ENCODE assay signal across 14 mouse cellular contexts in the genomic region with DNA sequence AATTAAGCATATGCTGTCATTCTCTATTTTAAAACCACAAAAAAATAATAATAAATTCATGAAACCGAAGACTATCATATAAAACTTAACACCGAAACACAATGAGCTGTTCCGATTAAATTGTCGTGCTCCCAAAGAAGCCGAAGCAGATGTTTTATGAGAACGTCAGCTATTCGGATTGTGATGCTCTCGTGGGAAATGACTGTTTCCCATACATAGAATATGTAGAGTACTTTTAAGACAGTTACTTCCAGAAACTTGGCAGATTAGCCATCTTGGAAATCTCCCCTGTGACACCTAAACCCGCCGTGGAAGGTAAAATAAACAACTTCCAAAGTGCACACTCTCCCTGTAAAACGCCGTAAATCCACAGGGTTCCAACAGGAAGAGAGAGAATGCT.
DNase-seq lines count a peak whose midpoint lies in the region; ATAC-seq and TF ChIP-seq lines count a peak whose summit lies in the region.
"Had no signal": no experiment of that assay in that cellular context is flagged by ENCODE, and none has a peak within 500 bp of the region (broad histone marks: within the 10 kb centered on the region; RNA-seq: fewer than 3 reads in every experiment).

No protein-coding gene starts in this region.

- no peak overlapping the region for H3K9ac ChIP-seq in heart, postnatal 0 days (replicated peaks; ENCODE audit: low read depth, low read length)
- H3K9ac ChIP-seq in lung, postnatal 0 days (replicated peaks; ENCODE audit: low read depth): no peak overlapping the region
- H3K9ac ChIP-seq in intestine, embryonic 15.5 days: no peak overlapping the region
- H3K9ac ChIP-seq in stomach, embryonic 14.5 days (replicated peaks; ENCODE audit: low read depth, low read length): no peak overlapping the region
- H3K9ac ChIP-seq: forebrain, embryonic 12.5 days; liver, embryonic 15.5 days had no signal

- no peak for ATAC-seq in heart, postnatal 0 days (ENCODE audit: insufficient read depth, low read depth)
- ATAC-seq in lung, postnatal 0 days: no peak
- ATAC-seq in intestine, embryonic 15.5 days: no peak
- no peak for ATAC-seq in stomach, embryonic 14.5 days (ENCODE audit: insufficient number of reproducible peaks, insufficient read depth, low FRiP score, low read depth)
- no peak for ATAC-seq in monocyte, adult 5-6 weeks (replicated peaks; ENCODE audit: insufficient number of reproducible peaks, low FRiP score, low TSS enrichment, poor library complexity, severe bottlenecking)
- ATAC-seq: CD4-positive, CD25-positive, alpha-beta regulatory T cell, adult 4 months had no signal

- TF ChIP-seq CTCF in heart, postnatal 0 days (IDR thresholded peaks at IDR 0.05; ENCODE audit: low read depth): no peak
- no peak for TF ChIP-seq CTCF in lung, postnatal 0 days (IDR thresholded peaks at IDR 0.05)

- intact Hi-C loops in heart, postnatal 14 days (cut with DNase I): no loop called here

- no peaks in the 10 kb centered on the region for H3K36me3 ChIP-seq in heart, postnatal 0 days (replicated peaks; ENCODE audit: control insufficient read depth, insufficient read depth, low read length)
- no peaks in the 10 kb centered on the region for H3K36me3 ChIP-seq in lung, postnatal 0 days (ENCODE audit: insufficient read depth, low read length)
- no peaks in the 10 kb centered on the region for H3K36me3 ChIP-seq in intestine, embryonic 15.5 days
- H3K36me3 ChIP-seq in stomach, embryonic 14.5 days (ENCODE audit: control insufficient read depth, insufficient read depth, low read length): no peaks in the 10 kb centered on the region
- H3K36me3 ChIP-seq: forebrain, embryonic 12.5 days; liver, embryonic 15.5 days had no signal

- WGBS in heart, postnatal 0 days: 58% methylated on average over 12 of the region's 12 CpGs
- 50% methylated on average over 12 of the region's 12 CpGs for WGBS in lung, postnatal 0 days
- WGBS in intestine, embryonic 15.5 days: 41% methylated on average over 12 of the region's 12 CpGs
- WGBS in stomach, embryonic 14.5 days: 40% methylated on average over 12 of the region's 12 CpGs

- H3K9me3 ChIP-seq in heart, postnatal 0 days (replicated peaks; ENCODE audit: control insufficient read depth, low read length): no peaks in the 10 kb centered on the region
- no peaks in the 10 kb centered on the region for H3K9me3 ChIP-seq in lung, postnatal 0 days (ENCODE audit: low read length)
- no peaks in the 10 kb centered on the region for H3K9me3 ChIP-seq in intestine, embryonic 15.5 days
- H3K9me3 ChIP-seq in stomach, embryonic 14.5 days (ENCODE audit: control insufficient read depth, low read depth, low read length): no peaks in the 10 kb centered on the region
- H3K9me3 ChIP-seq: forebrain, embryonic 12.5 days had no signal

- H3K4me3 ChIP-seq in heart, postnatal 0 days (ENCODE audit: low read depth, low read length): no peak overlapping the region
- H3K4me3 ChIP-seq in lung, postnatal 0 days (ENCODE audit: low read depth, low read length): no peak overlapping the region
- H3K4me3 ChIP-seq in intestine, embryonic 15.5 days (replicated peaks): no peak overlapping the region
- no peak overlapping the region for H3K4me3 ChIP-seq in stomach, embryonic 14.5 days (ENCODE audit: low read depth, low read length)
- H3K4me3 ChIP-seq: forebrain, embryonic 12.5 days; liver, embryonic 15.5 days; megakaryocyte, embryonic 14.5 days had no signal

- TF ChIP-seq EP300 in heart, postnatal 0 days (IDR thresholded peaks at IDR 0.05; ENCODE audit: low read depth): no peak
- TF ChIP-seq EP300 in lung, postnatal 0 days (IDR thresholded peaks at IDR 0.05): no peak

- peak overlapping the region; percentile 70 for H3K27ac ChIP-seq in heart, postnatal 0 days (ENCODE audit: low read depth)
- no peak overlapping the region for H3K27ac ChIP-seq in lung, postnatal 0 days (ENCODE audit: low read length)
- H3K27ac ChIP-seq in intestine, embryonic 15.5 days: peak overlapping the region; percentile 75; the same call in 1 of the 2 replicates
- H3K27ac ChIP-seq in stomach, embryonic 14.5 days (ENCODE audit: low read length): peak overlapping the region; percentile 83
- H3K27ac ChIP-seq: forebrain, embryonic 12.5 days; liver, embryonic 15.5 days had no signal

- no peaks in the 10 kb centered on the region for H3K27me3 ChIP-seq in heart, postnatal 0 days (ENCODE audit: control insufficient read depth, insufficient read depth, low read length)
- H3K27me3 ChIP-seq in lung, postnatal 0 days (replicated peaks; ENCODE audit: insufficient read depth, low read length): no peaks in the 10 kb centered on the region
- H3K27me3 ChIP-seq in intestine, embryonic 15.5 days (replicated peaks): no peaks in the 10 kb centered on the region
- no peaks in the 10 kb centered on the region for H3K27me3 ChIP-seq in stomach, embryonic 14.5 days (ENCODE audit: control insufficient read depth, insufficient read depth, low read length)
- H3K27me3 ChIP-seq: forebrain, embryonic 12.5 days; liver, embryonic 15.5 days; megakaryocyte, embryonic 14.5 days had no signal

- H3K4me2 ChIP-seq in heart, postnatal 0 days (ENCODE audit: low read depth, low read length): no peak overlapping the region
- no peak overlapping the region for H3K4me2 ChIP-seq in lung, postnatal 0 days (replicated peaks; ENCODE audit: low read depth, low read length)
- peak overlapping the region; percentile 17; the same call in 1 of the 2 replicates for H3K4me2 ChIP-seq in intestine, embryonic 15.5 days (replicated peaks)
- H3K4me2 ChIP-seq in stomach, embryonic 14.5 days (replicated peaks; ENCODE audit: low read depth, low read length): no peak overlapping the region
- H3K4me2 ChIP-seq: forebrain, embryonic 12.5 days; liver, embryonic 15.5 days had no signal

- no peaks in the 10 kb centered on the region for H3K4me1 ChIP-seq in heart, postnatal 0 days (ENCODE audit: control insufficient read depth, insufficient read depth)
- H3K4me1 ChIP-seq in lung, postnatal 0 days (ENCODE audit: insufficient read depth, low read depth, low read length): no peaks in the 10 kb centered on the region
- H3K4me1 ChIP-seq in intestine, embryonic 15.5 days (replicated peaks): no peaks in the 10 kb centered on the region
- no peaks in the 10 kb centered on the region for H3K4me1 ChIP-seq in stomach, embryonic 14.5 days (ENCODE audit: control insufficient read depth, insufficient read depth, low read length)
- H3K4me1 ChIP-seq: forebrain, embryonic 12.5 days; liver, embryonic 15.5 days; megakaryocyte, embryonic 14.5 days had no signal

- peak; percentile 17 for DNase-seq in heart, postnatal 0 days (ENCODE audit: low spot score)
- DNase-seq in heart, postnatal 14 days: no peak
- peak; percentile 9 for DNase-seq in lung, postnatal 0 days (ENCODE audit: low spot score)
- no peak for DNase-seq in lung, postnatal 25 days (ENCODE audit: low spot score)
- no peak for DNase-seq in cerebellum, adult 18-20 months
- DNase-seq: cerebellum, postnatal 36 days; right cerebral cortex, postnatal 14 days had no signal

Comparison
In these comparisons a context has a peak if more than half of its experiments do, and no peak if none do; other contexts are left out.
1. DNase-seq: peak in heart, postnatal 0 days (single experiment) and lung, postnatal 0 days (single experiment); none in heart, postnatal 14 days (0 of 2), lung, postnatal 25 days (single experiment) and cerebellum, adult 18-20 months (0 of 2).